Mouse (Mus musculus) G1E (cell line): ENCODE data around the gene Itga9.

Experiments
- GATA1 ChIP-seq: IDR thresholded peaks from 2 replicates; pipeline ENCODE4 v1.6.1; 2012; ENCODE audit warnings: borderline replicate concordance, low read length, inconsistent platforms, mixed read lengths
- POLR2AphosphoS5 ChIP-seq: IDR thresholded peaks from 2 replicates; pipeline ENCODE4 v1.6.1; 2012; ENCODE audit warnings: low read depth, low read length, inconsistent platforms; ENCODE audit not compliant: insufficient replicate concordance

- TF ChIP-seq POLR2AphosphoS5 (no peak), GATA1 (no peak)
Measured at GRCm38 (mm10) chr9:118737601-118738137, 131.2 kb downstream of the Itga9 start.
